Mouse (Mus musculus) liver, embryonic 14 days (tissue): ENCODE data around the gene Olfr106-ps. TPM values are rescaled to one million over a fixed set of nuclear protein-coding genes. Genes with fewer than 3 reads are reported as not detected.

Experiments used
- polyA plus RNA-seq: library from polyadenylated mRNA; depleted of rRNA; stranded (reverse); fragments of >200 nt; gene quantifications from 2 replicates; pipeline ENCODE4 v1.2.3, GENCODE M21; 2012; rRNA removed

Olfr106-ps gene
- polyA plus RNA-seq = not detected in 2 replicates

GRCm38 (mm10) chr17:37390093-37390492 lies at the start of gene Olfr106-ps:
Olfr106-ps (plus strand) TSS chr17:37390393.

GRCm38 (mm10) chr17:37359282-37359681 lies 30.9 kb upstream of the Olfr106-ps start, which contains the start of gene Olfr104-ps:
Olfr104-ps (plus strand) TSS chr17:37359582.

GRCm38 (mm10) chr17:37378733-37379132 lies 11.5 kb upstream of the Olfr106-ps start, which contains the start of gene Olfr105-ps:
Olfr105-ps (plus strand) TSS chr17:37379033.

GRCm38 (mm10) chr17:37398926-37399325 lies 8.7 kb downstream of the Olfr106-ps start, which contains the start of gene Olfr107:
Olfr107 (plus strand) TSS chr17:37399226.

GRCm38 (mm10) chr17:37445180-37445579 lies 55.0 kb downstream of the Olfr106-ps start, which contains the start of gene Olfr108:
Olfr108 (plus strand) TSS chr17:37445480.

Other genes with a start within 250 kb of the Olfr106-ps start
- gene Olfr93, start 228.9 kb upstream of the Olfr106-ps start, polyA plus RNA-seq = not detected in 2 replicates
- gene Ubd, start 196.5 kb upstream of the Olfr106-ps start, polyA plus RNA-seq = not detected in 2 replicates
- gene Olfr94, start 189.4 kb upstream of the Olfr106-ps start, polyA plus RNA-seq = not detected in 2 replicates
- not detected in 2 replicates for gene Olfr95, start 177.3 kb upstream of the Olfr106-ps start, polyA plus RNA-seq
- not detected in 2 replicates for gene Olfr96, start 170.2 kb upstream of the Olfr106-ps start, polyA plus RNA-seq
- not detected in 2 replicates for gene Olfr97, start 153.1 kb upstream of the Olfr106-ps start, polyA plus RNA-seq
- gene Olfr98, start 126.6 kb upstream of the Olfr106-ps start, polyA plus RNA-seq = not detected in 2 replicates
- gene H2-M3, start 120.2 kb upstream of the Olfr106-ps start, polyA plus RNA-seq = 0.87 and 1.1 TPM in 2 replicates
- not detected in 2 replicates for gene Olfr99, start 106.9 kb upstream of the Olfr106-ps start, polyA plus RNA-seq
- gene Olfr101, start 86.1 kb upstream of the Olfr106-ps start, polyA plus RNA-seq = not detected in 2 replicates
- not detected in 2 replicates for gene Olfr102, start 73.3 kb upstream of the Olfr106-ps start, polyA plus RNA-seq
- gene Olfr103, start 50.7 kb upstream of the Olfr106-ps start, polyA plus RNA-seq = not detected in 2 replicates
- not detected in 2 replicates for gene Olfr104-ps, start 30.8 kb upstream of the Olfr106-ps start, polyA plus RNA-seq
- gene Olfr105-ps, start 11.4 kb upstream of the Olfr106-ps start, polyA plus RNA-seq = not detected in 2 replicates
- not detected in 2 replicates for gene Olfr107, start 8.8 kb downstream of the Olfr106-ps start, polyA plus RNA-seq
- not detected in 2 replicates for gene Olfr108, start 55.1 kb downstream of the Olfr106-ps start, polyA plus RNA-seq
- gene Olfr109, start 68.5 kb downstream of the Olfr106-ps start, polyA plus RNA-seq = not detected in 2 replicates
- 0.02 TPM in 1 of 2 replicates, not detected in the other for gene H2-M2, start 93.2 kb downstream of the Olfr106-ps start, polyA plus RNA-seq
- gene Olfr110, start 102.1 kb downstream of the Olfr106-ps start, polyA plus RNA-seq = not detected in 2 replicates
- 0.03 and 0.06 TPM in 2 replicates for gene Olfr111, start 117.6 kb downstream of the Olfr106-ps start, polyA plus RNA-seq
- gene Olfr112, start 179.1 kb downstream of the Olfr106-ps start, polyA plus RNA-seq = not detected in 2 replicates
- gene Olfr113, start 187.3 kb downstream of the Olfr106-ps start, polyA plus RNA-seq = not detected in 2 replicates
- not detected in 2 replicates for gene Olfr114, start 202.3 kb downstream of the Olfr106-ps start, polyA plus RNA-seq
- not detected in 2 replicates for gene Olfr115, start 236.7 kb downstream of the Olfr106-ps start, polyA plus RNA-seq
- not detected in 2 replicates for gene Olfr116, start 236.8 kb downstream of the Olfr106-ps start, polyA plus RNA-seq